Mouse (Mus musculus): ENCODE measurements around the gene Eya2. TPM values are rescaled to one million over a fixed set of nuclear protein-coding genes. Genes with fewer than 3 reads are reported as not detected.

Eya2 gene
- polyA plus RNA-seq, 1 experiment from 2014 or later, result 36.7 TPM

GRCm38 (mm10) chr2:165595676-165596070, 841 bp downstream of the Eya2 start:
- 1% methylated on average over 13 of the region's 13 CpGs for WGBS
- Histone ChIP-seq H3K9me3 (no peaks in the 10 kb centered on the region), H3K4me2 (replicated peaks) (peak overlapping the region; percentile 95), H3K9ac (peak overlapping the region; percentile 81), H3K36me3 (no peaks in the 10 kb centered on the region), H3K27me3 (replicated peaks) (peaks cover 12% of the 10 kb centered on the region), H3K4me3 (peak overlapping the region; percentile 79), H3K27ac (no peak overlapping the region), H3K4me1 (peaks cover 30% of the 10 kb centered on the region)
- ATAC-seq (ENCODE audit: low FRiP score, low read depth), result no peak

GRCm38 (mm10) chr2:165596141-165596540, 1.3 kb downstream of the Eya2 start:
- WGBS, result 16% methylated on average over 11 of the region's 11 CpGs
- peaks cover 12% of the 10 kb centered on the region for H3K27me3 ChIP-seq (replicated peaks)
- no peak overlapping the region for H3K27ac ChIP-seq
- peak overlapping the region; percentile 95 for H3K4me2 ChIP-seq (replicated peaks)
- no peak for ATAC-seq (ENCODE audit: low FRiP score, low read depth)
- H3K9me3 ChIP-seq, result no peaks in the 10 kb centered on the region
- peak overlapping the region; percentile 79 for H3K4me3 ChIP-seq
- peak overlapping the region; percentile 81 for H3K9ac ChIP-seq
- H3K36me3 ChIP-seq, result no peaks in the 10 kb centered on the region
- H3K4me1 ChIP-seq, result peaks cover 34% of the 10 kb centered on the region

- peaks cover 12% of the 10 kb centered on the region for H3K27me3 ChIP-seq (replicated peaks)
- peak overlapping the region; percentile 29; the same call in 1 of the 2 replicates for H3K9ac ChIP-seq
- H3K36me3 ChIP-seq, result no peaks in the 10 kb centered on the region
- no peak overlapping the region for H3K4me3 ChIP-seq
- peaks cover 47% of the 10 kb centered on the region for H3K4me1 ChIP-seq
- H3K9me3 ChIP-seq, result no peaks in the 10 kb centered on the region
- peak overlapping the region; percentile 95 for H3K4me2 ChIP-seq (replicated peaks)
- WGBS, result 22% methylated on average over 6 of the region's 6 CpGs
- ATAC-seq (ENCODE audit: low FRiP score, low read depth), result no peak
- H3K27ac ChIP-seq, result peak overlapping the region; percentile 32; the same call in 1 of the 2 replicates
Observed at GRCm38 (mm10) chr2:165597536-165597935, 2.7 kb downstream of the Eya2 start.

- H3K9ac ChIP-seq, result no peak overlapping the region
- H3K27ac ChIP-seq, result peak overlapping the region; percentile 32; the same call in 1 of the 2 replicates
- no peaks in the 10 kb centered on the region for H3K36me3 ChIP-seq
- ATAC-seq (ENCODE audit: low FRiP score, low read depth), result no peak
- WGBS, result 62% methylated on average over 5 of the region's 5 CpGs
- peak overlapping the region; percentile 95 for H3K4me2 ChIP-seq (replicated peaks)
- H3K4me1 ChIP-seq, result peaks cover 52% of the 10 kb centered on the region
- peaks cover 12% of the 10 kb centered on the region for H3K27me3 ChIP-seq (replicated peaks)
- H3K4me3 ChIP-seq, result no peak overlapping the region
- no peaks in the 10 kb centered on the region for H3K9me3 ChIP-seq
Observed at GRCm38 (mm10) chr2:165598139-165598538, 3.3 kb downstream of the Eya2 start.

GRCm38 (mm10) chr2:165599566-165599965, 4.7 kb downstream of the Eya2 start:
- H3K9ac ChIP-seq, result no peak overlapping the region
- H3K4me1 ChIP-seq, result peaks cover 61% of the 10 kb centered on the region
- 0 out of 2 replicates have a peak, but pooled peaks cover 4% of the 10 kb centered on the region for H3K27me3 ChIP-seq (replicated peaks)
- ATAC-seq (ENCODE audit: low FRiP score, low read depth), result no peak
- peak overlapping the region; percentile 22; the same call in 1 of the 2 replicates for H3K4me2 ChIP-seq (replicated peaks)
- no peak overlapping the region for H3K4me3 ChIP-seq
- H3K27ac ChIP-seq, result no peak overlapping the region
- H3K36me3 ChIP-seq, result no peaks in the 10 kb centered on the region
- H3K9me3 ChIP-seq, result no peaks in the 10 kb centered on the region
- WGBS, result 71% methylated on average over 13 of the region's 13 CpGs

- no peaks in the 10 kb centered on the region for H3K27me3 ChIP-seq (replicated peaks)
- no peaks in the 10 kb centered on the region for H3K9me3 ChIP-seq
- peaks cover 55% of the 10 kb centered on the region for H3K4me1 ChIP-seq
- H3K9ac ChIP-seq, result no peak overlapping the region
- H3K4me2 ChIP-seq (replicated peaks), result peak overlapping the region; percentile 25
- WGBS, result 50% methylated on average over 13 of the region's 13 CpGs
- H3K27ac ChIP-seq, result no peak overlapping the region
- no peaks in the 10 kb centered on the region for H3K36me3 ChIP-seq
- H3K4me3 ChIP-seq, result no peak overlapping the region
- no peak for ATAC-seq (ENCODE audit: low FRiP score, low read depth)
Observed at GRCm38 (mm10) chr2:165600926-165601325, 6.1 kb downstream of the Eya2 start.

GRCm38 (mm10) chr2:165601605-165602004, 6.8 kb downstream of the Eya2 start:
- WGBS, result 74% methylated on average over 8 of the region's 8 CpGs
- H3K27me3 ChIP-seq (replicated peaks), result no peaks in the 10 kb centered on the region
- no peaks in the 10 kb centered on the region for H3K36me3 ChIP-seq
- no peak for ATAC-seq (ENCODE audit: low FRiP score, low read depth)
- peaks cover 55% of the 10 kb centered on the region for H3K4me1 ChIP-seq
- H3K4me2 ChIP-seq (replicated peaks), result no peak overlapping the region
- no peaks in the 10 kb centered on the region for H3K9me3 ChIP-seq
- H3K9ac ChIP-seq, result no peak overlapping the region
- no peak overlapping the region for H3K27ac ChIP-seq
- no peak overlapping the region for H3K4me3 ChIP-seq

- no peaks in the 10 kb centered on the region for H3K27me3 ChIP-seq (replicated peaks)
- no peak overlapping the region for H3K4me3 ChIP-seq
- peak; percentile 58 for ATAC-seq (ENCODE audit: low FRiP score, low read depth)
- peaks cover 44% of the 10 kb centered on the region for H3K4me1 ChIP-seq
- H3K4me2 ChIP-seq (replicated peaks), result 0 out of 2 replicates have a peak overlapping the region, but pooled peaks have one; percentile 5
- WGBS, result 25% methylated on average over 8 of the region's 8 CpGs
- no peak overlapping the region for H3K9ac ChIP-seq
- H3K9me3 ChIP-seq, result no peaks in the 10 kb centered on the region
- no peak overlapping the region for H3K27ac ChIP-seq
- H3K36me3 ChIP-seq, result no peaks in the 10 kb centered on the region
Observed at GRCm38 (mm10) chr2:165603775-165604174, 8.9 kb downstream of the Eya2 start.

GRCm38 (mm10) chr2:165611551-165612253, 16.9 kb downstream of the Eya2 start:
- Histone ChIP-seq H3K9me3 (peaks cover 3% of the 10 kb centered on the region; the same call in 1 of the 2 replicates), H3K9ac (no peak overlapping the region), H3K27ac (no peak overlapping the region), H3K36me3 (no peaks in the 10 kb centered on the region), H3K4me3 (no peak overlapping the region), H3K4me1 (peaks cover 3% of the 10 kb centered on the region; the same call in 1 of the 2 replicates), H3K4me2 (replicated peaks) (no peak overlapping the region), H3K27me3 (replicated peaks) (no peaks in the 10 kb centered on the region)
- no peak for ATAC-seq (ENCODE audit: low FRiP score, low read depth)
- 89% methylated on average over 7 of the region's 7 CpGs for WGBS

GRCm38 (mm10) chr2:165613741-165614339, 19.0 kb downstream of the Eya2 start:
- H3K36me3 ChIP-seq, result no peaks in the 10 kb centered on the region; the same call in 1 of the 2 replicates
- no peak overlapping the region for H3K4me2 ChIP-seq (replicated peaks)
- WGBS, result 76% methylated on average over 13 of the region's 13 CpGs
- no peaks in the 10 kb centered on the region for H3K27me3 ChIP-seq (replicated peaks)
- H3K9me3 ChIP-seq, result peaks cover 6% of the 10 kb centered on the region; the same call in 1 of the 2 replicates
- no peaks in the 10 kb centered on the region for H3K4me1 ChIP-seq
- H3K27ac ChIP-seq, result no peak overlapping the region
- no peak overlapping the region for H3K9ac ChIP-seq
- H3K4me3 ChIP-seq, result no peak overlapping the region
- ATAC-seq (ENCODE audit: low FRiP score, low read depth), result no peak

GRCm38 (mm10) chr2:165621488-165621887, 26.7 kb downstream of the Eya2 start:
- no peak for ATAC-seq (ENCODE audit: low FRiP score, low read depth)
- Histone ChIP-seq H3K27ac (no peak overlapping the region), H3K4me2 (replicated peaks) (no peak overlapping the region), H3K9ac (no peak overlapping the region), H3K9me3 (peaks cover 5% of the 10 kb centered on the region; the same call in 1 of the 2 replicates), H3K4me3 (no peak overlapping the region), H3K4me1 (peaks cover 9% of the 10 kb centered on the region), H3K36me3 (peaks cover 4% of the 10 kb centered on the region), H3K27me3 (replicated peaks) (no peaks in the 10 kb centered on the region)
- WGBS, result 100% methylated on average over 2 of the region's 2 CpGs

GRCm38 (mm10) chr2:165622596-165622995, 27.8 kb downstream of the Eya2 start:
- peaks cover 9% of the 10 kb centered on the region for H3K4me1 ChIP-seq
- no peak overlapping the region for H3K27ac ChIP-seq
- no peak overlapping the region for H3K4me2 ChIP-seq (replicated peaks)
- WGBS, result 64% methylated on average over 3 of the region's 3 CpGs
- no peaks in the 10 kb centered on the region for H3K27me3 ChIP-seq (replicated peaks)
- peaks cover 4% of the 10 kb centered on the region for H3K36me3 ChIP-seq
- no peaks in the 10 kb centered on the region for H3K9me3 ChIP-seq
- no peak for ATAC-seq (ENCODE audit: low FRiP score, low read depth)
- H3K4me3 ChIP-seq, result no peak overlapping the region
- H3K9ac ChIP-seq, result no peak overlapping the region
